In the genomic region with DNA sequence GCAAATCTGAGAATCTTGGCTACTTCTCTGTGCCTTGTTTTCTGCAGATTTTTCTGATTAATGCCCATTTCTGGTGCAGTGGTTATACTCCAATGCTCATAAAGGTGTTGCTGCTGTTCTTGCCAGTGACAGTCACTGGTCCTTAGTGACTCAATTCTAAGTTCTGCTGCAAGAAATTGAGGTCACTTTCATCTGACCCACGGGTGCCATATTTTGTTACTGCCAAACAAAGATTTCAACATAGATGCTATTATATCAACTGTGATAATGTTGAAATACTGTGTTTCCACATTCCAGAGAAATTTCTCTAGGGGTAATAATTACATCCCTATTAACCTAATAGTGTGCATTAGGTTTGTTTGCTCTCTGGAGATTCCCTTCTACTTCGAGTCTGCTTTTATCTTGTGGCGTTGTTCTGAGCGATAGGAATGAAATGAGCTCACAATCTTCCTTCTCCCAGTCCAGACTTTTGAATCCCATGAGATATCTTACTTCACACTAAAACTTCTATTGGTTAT, we compare ENCODE assay signal across 17 mouse cellular contexts.
A peak's percentile ranks its signal among the peaks of the same experiment; 100 is the strongest.
DNase-seq lines count a peak whose midpoint lies in the region.
"Had no signal": no experiment of that assay in that cellular context is flagged by ENCODE, and none has a peak within 500 bp of the region (broad histone marks: within the 10 kb centered on the region; RNA-seq: fewer than 3 reads in every experiment).

No protein-coding gene starts in this region.

- DNase-seq in adrenal gland, postnatal 14 days: peak; percentile 4
- no peak for DNase-seq in adrenal gland, adult 8-10 months
- peak; percentile 63 for DNase-seq in lung, postnatal 10 days
- no peak for DNase-seq in urinary bladder, postnatal 36 days (ENCODE audit: low spot score in 2 of 2)
- no peak for DNase-seq in spleen, postnatal 10 days (ENCODE audit: low spot score in 2 of 2)
- DNase-seq in layer of hippocampus, adult 9-10 months (ENCODE audit: low spot score): no peak
- DNase-seq: cerebellum, adult 18-20 months; cerebellum, postnatal 10 days; gastrocnemius, postnatal 10 days; heart, adult 18-20 months; heart, postnatal 10 days; heart, postnatal 4 days had no signal

- no peak overlapping the region for H3K4me3 ChIP-seq in brown adipose tissue, adult 24 weeks (ENCODE audit: insufficient read depth, low read depth, low read length)
- H3K4me3 ChIP-seq: embryonic facial prominence, embryonic 10.5 days; heart, embryonic 10.5 days; hindbrain, embryonic 12.5 days had no signal

- H3K4me1 ChIP-seq in brown adipose tissue, adult 24 weeks (ENCODE audit: control insufficient read depth, insufficient read depth, insufficient read length, low read length): no peaks in the 10 kb centered on the region
- H3K4me1 ChIP-seq: embryonic facial prominence, embryonic 10.5 days; heart, embryonic 10.5 days; hindbrain, embryonic 12.5 days had no signal

- H3K27ac ChIP-seq in brown adipose tissue, adult 24 weeks (replicated peaks; ENCODE audit: low read depth, low read length): peak overlapping the region; percentile 7; the same call in 1 of the 2 replicates
- H3K27ac ChIP-seq: embryonic facial prominence, embryonic 10.5 days; heart, embryonic 10.5 days; hindbrain, embryonic 12.5 days; hindbrain, postnatal 0 days had no signal

Comparison
In these comparisons a context has a peak if more than half of its experiments do, and no peak if none do; other contexts are left out.
1. DNase-seq: peak in adrenal gland, postnatal 14 days (single experiment) and lung, postnatal 10 days (single experiment); none in adrenal gland, adult 8-10 months (single experiment), urinary bladder, postnatal 36 days (0 of 2), spleen, postnatal 10 days (0 of 2) and layer of hippocampus, adult 9-10 months (single experiment).